Mouse (Mus musculus) midbrain, postnatal 0 days (tissue): ENCODE measurements around the gene Itpa. TPM values are rescaled to one million over a fixed set of nuclear protein-coding genes. Genes with fewer than 3 reads are reported as not detected.
A peak's percentile ranks its signal among the peaks of the same experiment; 100 is the strongest.

Experiments used
- ATAC-seq: fragments of 200-750 bp; cut with Nextera tagmentation; 2 replicates; pipeline ENCODE4 v1.8.0; 2017; ENCODE audit warnings: moderate number of reproducible peaks, mild to moderate bottlenecking, moderate TSS enrichment, moderate library complexity; ENCODE audit not compliant: low FRiP score
- DNase-seq: peaks from one replicate; pipeline ENCODE4 v3.0.0-alpha.2; 2015; ENCODE audit warnings: low spot score
- H3K27ac ChIP-seq: fragments of 300-500 bp; sonication (generic); 2 replicates; pipeline ENCODE4 v1.5.1; 2014; ENCODE audit warnings: low read depth, mild to moderate bottlenecking, low read length, mixed read lengths
- H3K27me3 ChIP-seq: fragments of 300-500 bp; sonication (generic); 2 replicates; pipeline ENCODE4 v1.6.1; 2014; ENCODE audit warnings: low read length, control low read depth, mixed read lengths; ENCODE audit not compliant: insufficient read depth
- H3K36me3 ChIP-seq: fragments of 300-500 bp; sonication (generic); 2 replicates; pipeline ENCODE4 v1.6.1; 2014; ENCODE audit warnings: low read length, control low read depth, mixed read lengths; ENCODE audit not compliant: insufficient read depth
- H3K4me1 ChIP-seq: fragments of 300-500 bp; sonication (generic); 2 replicates; pipeline ENCODE4 v1.6.1; 2014; ENCODE audit warnings: mild to moderate bottlenecking, control low read depth, antibody characterized with exemption, low read length, mixed read lengths; ENCODE audit not compliant: insufficient read depth
- H3K4me2 ChIP-seq: fragments of 300-500 bp; sonication (generic); 2 replicates; pipeline ENCODE4 v1.6.1; 2014; ENCODE audit warnings: low read depth, mild to moderate bottlenecking, low read length, mixed read lengths; ENCODE audit not compliant: poor library complexity, severe bottlenecking
- H3K4me3 ChIP-seq: fragments of 300-500 bp; sonication (generic); 2 replicates; pipeline ENCODE4 v1.5.1; 2014; ENCODE audit warnings: low read depth, mild to moderate bottlenecking, low read length, moderate library complexity
- H3K9ac ChIP-seq: fragments of 300-500 bp; sonication (generic); replicated peaks from 2 replicates; pipeline ENCODE4 v1.6.1; 2014; ENCODE audit warnings: mild to moderate bottlenecking, low read length, moderate library complexity, mixed read lengths; ENCODE audit not compliant: poor library complexity, severe bottlenecking
- H3K9me3 ChIP-seq: fragments of 300-500 bp; sonication (generic); 2 replicates; pipeline ENCODE4 v1.6.1; 2016; ENCODE audit warnings: low read length, control low read depth
- CTCF ChIP-seq: IDR thresholded peaks from 2 replicates; pipeline ENCODE4 v1.5.1; 2016; ENCODE audit warnings: antibody characterized with exemption, mild to moderate bottlenecking
- WGBS: fragments of 180-500 bp; shearing (Covaris S2); extraction: QIAGEN DNeasy Blood & Tissue Kit; methylation state at CpG from one replicate; pipeline ENCODE4 v1.1.7; 2014; 5-methylcytosine and 5-hydroxymethylcytosine counted together
- polyA plus RNA-seq: library from polyadenylated mRNA; unstranded; fragments of >200 nt; fragmentation: Nextera tagmentation; extraction: Ambion mirVana; gene quantifications from 2 replicates; pipeline ENCODE4 v1.2.1, GENCODE M21; 2015
- total RNA-seq: library from RNA; depleted of rRNA; stranded (reverse); fragments of >200 nt; gene quantifications from 2 replicates; pipeline ENCODE4 v1.2.3, GENCODE M21; 2014

Gene Itpa
- total and polyA plus RNA-seq, 2 experiments from 2014 or later = 130 to 160 TPM

DNA sequence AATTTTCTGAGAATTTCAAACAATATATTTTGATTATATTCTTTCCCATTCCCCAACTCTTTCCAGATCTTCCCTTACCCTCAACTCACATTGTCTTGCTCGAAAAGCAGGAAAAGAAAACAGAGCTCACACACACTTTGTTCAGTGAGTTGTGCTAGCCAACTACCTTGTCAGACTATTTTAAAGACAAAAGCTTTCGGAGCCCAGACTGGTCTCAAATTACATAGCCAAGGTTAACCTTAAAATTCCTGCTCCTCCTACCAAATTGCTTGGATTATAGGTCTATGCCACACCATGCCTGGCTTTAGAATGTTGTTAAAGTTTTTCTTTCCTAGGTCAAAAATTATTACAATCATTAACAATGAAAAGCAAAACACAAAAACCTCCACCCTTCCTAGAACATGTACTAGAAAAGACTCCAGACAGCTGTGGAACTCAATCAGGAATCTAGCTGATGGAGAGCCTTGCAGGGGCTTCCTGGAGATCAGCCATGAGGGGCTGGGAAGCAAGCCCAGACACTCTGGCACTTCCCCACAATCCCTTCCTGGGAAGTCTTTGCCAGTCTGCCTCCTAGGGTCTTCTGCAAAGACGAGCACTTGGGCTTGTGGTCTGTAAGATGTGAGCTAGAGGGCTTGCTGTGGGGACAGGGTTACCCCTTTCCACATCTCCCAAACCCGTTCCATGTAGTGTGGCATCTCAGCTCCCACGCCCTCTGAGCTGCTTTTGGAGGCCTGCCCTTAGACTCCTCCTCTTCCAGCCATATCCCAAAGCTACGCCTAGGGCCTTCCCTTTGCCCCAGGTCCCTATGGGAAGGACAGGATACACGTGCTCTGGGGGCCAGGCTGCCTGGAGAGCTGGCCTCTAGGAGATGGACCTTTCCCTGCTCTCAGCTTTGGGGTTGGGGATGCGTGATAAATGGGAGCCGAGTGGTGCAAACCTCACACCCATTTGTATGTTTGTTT is 36.9 kb downstream of the Itpa start:
- no peaks in the 10 kb centered on the region for H3K27me3 ChIP-seq
- H3K27ac ChIP-seq = no peak overlapping the region
- H3K4me3 ChIP-seq = no peak overlapping the region
- ATAC-seq = peak; percentile 24; the same call in 1 of the 2 replicates
- H3K36me3 ChIP-seq = peaks cover 16% of the 10 kb centered on the region
- DNase-seq = peak; percentile 55
- H3K4me1 ChIP-seq = no peaks in the 10 kb centered on the region
- H3K9me3 ChIP-seq = no peaks in the 10 kb centered on the region
- H3K4me2 ChIP-seq = no peak overlapping the region
- WGBS = 66% methylated on average over 9 of the region's 9 CpGs
- no peak overlapping the region for H3K9ac ChIP-seq
- TF ChIP-seq CTCF = no peak

DNA sequence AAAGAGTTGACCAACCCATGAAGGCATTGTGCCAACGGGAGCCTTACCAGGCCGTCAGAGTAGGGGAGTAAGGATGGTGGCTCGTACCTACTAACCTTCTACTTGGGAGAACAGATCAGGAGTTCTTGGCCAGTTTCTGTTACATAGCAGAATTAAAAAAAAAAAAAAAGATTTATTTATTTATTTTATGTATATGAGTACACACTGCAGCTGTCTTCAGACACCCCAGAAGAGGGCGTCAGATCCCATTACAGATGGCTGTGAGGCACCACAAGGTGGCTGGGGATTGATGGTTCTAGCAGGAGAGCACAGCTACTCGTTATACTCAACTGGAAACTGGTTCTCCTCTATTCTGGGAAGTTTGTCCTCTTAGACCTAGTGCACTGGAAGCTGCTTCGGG is 37.8 kb downstream of the Itpa start:
- WGBS = 71% methylated on average over 6 of the region's 6 CpGs
- Histone ChIP-seq H3K36me3 (peaks cover 24% of the 10 kb centered on the region), H3K9ac (no peak overlapping the region), H3K4me1 (no peaks in the 10 kb centered on the region), H3K4me2 (no peak overlapping the region), H3K27me3 (no peaks in the 10 kb centered on the region), H3K27ac (no peak overlapping the region), H3K9me3 (no peaks in the 10 kb centered on the region), H3K4me3 (no peak overlapping the region)
- ATAC-seq (no peak), DNase-seq (no peak)
- peak; percentile 31; the same call in 1 of the 2 replicates for TF ChIP-seq CTCF

DNA sequence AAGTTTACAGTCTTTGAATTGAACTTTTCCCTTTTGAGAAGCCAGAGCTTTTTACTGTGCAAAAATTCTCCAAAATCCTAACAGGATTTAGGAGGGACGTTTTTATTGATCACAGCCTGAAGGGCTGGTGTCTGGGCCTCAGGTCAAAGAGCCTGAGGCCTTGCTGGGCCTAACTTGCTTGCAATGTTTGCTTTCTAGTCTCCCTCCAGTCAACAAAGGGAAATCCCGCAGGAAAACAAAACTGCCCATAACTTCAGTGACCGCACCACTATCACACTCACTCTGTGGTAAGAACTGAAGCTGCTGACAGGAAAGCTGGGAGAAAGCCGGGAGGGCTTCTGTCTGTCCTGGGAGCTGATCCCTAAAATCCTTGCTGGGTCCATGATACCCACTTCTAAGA is 39.2 kb downstream of the Itpa start:
- Histone ChIP-seq H3K4me2 (no peak overlapping the region), H3K27me3 (no peaks in the 10 kb centered on the region), H3K4me1 (no peaks in the 10 kb centered on the region), H3K9me3 (no peaks in the 10 kb centered on the region), H3K4me3 (no peak overlapping the region), H3K36me3 (peaks cover 37% of the 10 kb centered on the region), H3K9ac (no peak overlapping the region), H3K27ac (no peak overlapping the region)
- ATAC-seq = no peak
- no peak for DNase-seq
- TF ChIP-seq CTCF = no peak
- 78% methylated on average over 4 of the region's 4 CpGs for WGBS

DNA sequence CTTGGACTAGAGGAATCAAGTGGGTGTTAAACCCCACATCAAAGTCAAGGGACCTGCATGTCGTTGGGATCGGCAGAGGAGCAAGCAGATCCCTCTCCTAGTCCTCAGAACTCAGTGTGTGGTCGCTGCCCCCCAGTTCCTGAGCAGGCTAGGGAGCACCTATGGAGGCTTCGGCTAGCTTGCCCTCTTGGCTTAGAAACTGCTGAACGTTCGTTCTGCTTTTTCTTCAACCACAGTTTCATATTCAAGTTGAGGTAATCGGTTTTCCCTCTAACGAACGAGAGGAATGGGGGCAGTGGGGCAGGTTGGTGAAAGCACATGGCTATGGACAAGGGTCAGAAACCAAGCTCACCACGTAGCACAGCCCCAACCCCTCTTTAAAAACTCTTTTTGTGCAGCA is 39.6 kb downstream of the Itpa start:
- ATAC-seq (no peak), DNase-seq (no peak)
- no peaks in the 10 kb centered on the region for H3K27me3 ChIP-seq
- H3K4me2 ChIP-seq = no peak overlapping the region
- H3K27ac ChIP-seq = no peak overlapping the region
- H3K4me3 ChIP-seq = no peak overlapping the region
- no peak overlapping the region for H3K9ac ChIP-seq
- 64% methylated on average over 10 of the region's 10 CpGs for WGBS
- H3K36me3 ChIP-seq = peaks cover 41% of the 10 kb centered on the region
- no peaks in the 10 kb centered on the region for H3K9me3 ChIP-seq
- TF ChIP-seq CTCF = no peak
- no peaks in the 10 kb centered on the region for H3K4me1 ChIP-seq

DNA sequence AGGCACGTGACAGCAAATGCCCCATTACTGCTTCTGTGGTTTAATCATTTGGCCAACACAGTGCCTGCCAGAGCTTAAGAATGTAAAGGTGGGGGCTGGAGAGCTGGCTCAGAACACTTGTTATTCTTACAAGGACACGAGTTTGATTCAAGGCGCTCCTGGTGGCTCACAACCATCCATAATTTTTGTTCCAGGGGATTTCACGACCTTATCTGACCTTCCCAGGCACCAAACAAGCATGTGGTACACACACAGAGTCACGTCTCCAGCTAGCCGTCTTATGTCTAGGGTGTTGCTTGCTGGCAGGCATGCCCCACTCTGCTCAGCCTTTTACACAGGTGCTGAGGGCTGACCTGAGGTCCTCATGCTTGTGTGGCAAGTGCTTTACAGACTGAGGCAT is 50.5 kb downstream of the Itpa start:
- TF ChIP-seq CTCF = no peak
- no peak overlapping the region for H3K4me2 ChIP-seq
- no peak overlapping the region for H3K4me3 ChIP-seq
- H3K27me3 ChIP-seq = no peaks in the 10 kb centered on the region
- peaks cover 67% of the 10 kb centered on the region for H3K36me3 ChIP-seq
- no peak for DNase-seq
- H3K9me3 ChIP-seq = no peaks in the 10 kb centered on the region
- H3K4me1 ChIP-seq = no peaks in the 10 kb centered on the region
- WGBS = 85% methylated on average over 6 of the region's 6 CpGs
- no peak overlapping the region for H3K9ac ChIP-seq
- no peak overlapping the region for H3K27ac ChIP-seq
- no peak for ATAC-seq

DNA sequence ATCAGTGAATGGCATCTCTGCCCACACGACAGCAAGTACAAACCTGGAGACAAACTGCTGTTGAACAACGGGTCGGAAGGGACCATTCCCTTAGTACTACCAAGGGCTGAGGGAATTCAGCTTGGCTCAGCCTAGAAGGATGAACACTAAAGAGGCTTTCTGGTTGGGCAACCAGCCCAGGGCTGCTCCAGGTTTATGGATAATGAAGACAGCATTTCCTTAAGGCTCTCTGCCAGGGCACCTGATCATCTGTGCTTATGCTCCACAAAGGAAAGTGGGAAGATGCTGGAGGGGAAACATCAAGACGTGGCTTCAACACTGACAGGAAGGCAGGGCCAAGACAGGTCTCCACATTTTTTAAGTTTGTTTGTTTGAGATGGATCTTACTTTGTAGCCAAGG is 57.0 kb downstream of the Itpa start:
- no peak for ATAC-seq
- H3K36me3 ChIP-seq = peaks cover 80% of the 10 kb centered on the region
- H3K9me3 ChIP-seq = no peaks in the 10 kb centered on the region
- H3K9ac ChIP-seq = no peak overlapping the region
- H3K4me3 ChIP-seq = no peak overlapping the region
- DNase-seq = no peak
- no peaks in the 10 kb centered on the region for H3K27me3 ChIP-seq
- no peak overlapping the region for H3K27ac ChIP-seq
- H3K4me2 ChIP-seq = no peak overlapping the region
- 75% methylated on average over 4 of the region's 4 CpGs for WGBS
- H3K4me1 ChIP-seq = no peaks in the 10 kb centered on the region
- TF ChIP-seq CTCF = no peak
